Mouse (Mus musculus) kidney, embryonic 15.5 days (tissue): ENCODE results near the gene Serpina3a. TPM values are rescaled to one million over a fixed set of nuclear protein-coding genes. Genes with fewer than 3 reads are reported as not detected.

ENCODE experiments used
- ATAC-seq: fragments of 200-750 bp; cut with Nextera tagmentation; replicated peaks from 2 replicates; pipeline ENCODE4 v1.8.0; 2017; ENCODE audit warnings: moderate TSS enrichment; ENCODE audit not compliant: low FRiP score
- H3K27ac ChIP-seq: fragments of 300-500 bp; sonication (generic); 2 replicates; pipeline ENCODE4 v1.5.1; 2015; ENCODE audit warnings: mild to moderate bottlenecking, inconsistent platforms
- H3K27me3 ChIP-seq: fragments of 300-500 bp; sonication (generic); 2 replicates; pipeline ENCODE4 v1.6.1; 2015; ENCODE audit warnings: inconsistent platforms
- H3K36me3 ChIP-seq: fragments of 300-500 bp; sonication (generic); 2 replicates; pipeline ENCODE4 v1.6.1; 2015; ENCODE audit warnings: inconsistent platforms
- H3K4me1 ChIP-seq: fragments of 300-500 bp; sonication (generic); 2 replicates; pipeline ENCODE4 v1.6.1; 2015; ENCODE audit warnings: inconsistent platforms
- H3K4me2 ChIP-seq: fragments of 300-500 bp; sonication (generic); 2 replicates; pipeline ENCODE4 v1.6.1; 2015; ENCODE audit warnings: moderate library complexity, mild to moderate bottlenecking, inconsistent platforms
- H3K4me3 ChIP-seq: fragments of 300-500 bp; sonication (generic); replicated peaks from 2 replicates; pipeline ENCODE4 v1.5.1; 2015; ENCODE audit warnings: mild to moderate bottlenecking, inconsistent platforms
- H3K9ac ChIP-seq: fragments of 300-500 bp; sonication (generic); 2 replicates; pipeline ENCODE4 v1.6.1; 2015; ENCODE audit warnings: mild to moderate bottlenecking, inconsistent platforms
- H3K9me3 ChIP-seq: fragments of 300-500 bp; sonication (generic); replicated peaks from 2 replicates; pipeline ENCODE4 v1.6.1; 2016; ENCODE audit warnings: inconsistent platforms
- WGBS: fragments of 180-500 bp; shearing (Covaris S2); methylation state at CpG from one replicate; pipeline ENCODE4 v1.1.7; 2015; ENCODE audit warnings: mixed read lengths; 5-methylcytosine and 5-hydroxymethylcytosine counted together
- polyA plus RNA-seq: library from polyadenylated mRNA; unstranded; fragments of >200 nt; fragmentation: Nextera tagmentation; extraction: Ambion mirVana; gene quantifications from 2 replicates; pipeline ENCODE4 v1.2.1, GENCODE M21; 2015

Serpina3a gene
- polyA plus RNA-seq, 1 experiment from 2014 or later: not detected

DNA sequence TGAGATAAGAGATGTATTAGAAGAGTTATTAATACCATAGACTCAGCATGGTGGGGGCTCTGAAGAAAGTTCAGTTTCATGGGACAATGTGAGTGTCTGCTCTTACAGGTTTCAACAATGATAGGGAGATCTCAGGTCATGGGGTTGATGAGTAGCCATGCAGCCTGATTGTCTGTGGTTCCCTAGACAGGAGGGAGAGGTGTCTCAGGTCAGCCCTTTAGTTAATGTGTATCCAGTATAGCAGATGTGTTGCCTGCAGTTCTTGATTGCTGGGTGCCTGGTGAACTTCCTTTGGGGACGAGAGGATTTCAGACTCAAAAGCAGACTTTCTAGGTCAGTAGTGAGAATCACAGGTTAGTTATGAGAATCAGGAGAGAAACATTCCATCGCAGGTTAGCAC is 4.0 kb upstream of the Serpina3a start:
- no peaks in the 10 kb centered on the region for H3K9me3 ChIP-seq
- no peak overlapping the region for H3K4me3 ChIP-seq
- no peak overlapping the region for H3K27ac ChIP-seq
- no peak overlapping the region for H3K4me2 ChIP-seq
- ATAC-seq: no peak
- H3K36me3 ChIP-seq: no peaks in the 10 kb centered on the region
- H3K27me3 ChIP-seq: no peaks in the 10 kb centered on the region
- no peak overlapping the region for H3K9ac ChIP-seq
- 75% methylated on average over 2 of the region's 2 CpGs for WGBS
- H3K4me1 ChIP-seq: no peaks in the 10 kb centered on the region

- Histone ChIP-seq H3K4me2 (no peak overlapping the region), H3K27ac (no peak overlapping the region), H3K9ac (no peak overlapping the region), H3K4me1 (no peaks in the 10 kb centered on the region), H3K27me3 (no peaks in the 10 kb centered on the region), H3K9me3 (no peaks in the 10 kb centered on the region), H3K4me3 (no peak overlapping the region), H3K36me3 (no peaks in the 10 kb centered on the region)
- 46% methylated on average over 3 of the region's 3 CpGs for WGBS
- ATAC-seq: no peak
Observed at GRCm38 (mm10) chr12:104114921-104115579, 2.5 kb downstream of the Serpina3a start.

GRCm38 (mm10) chr12:104123097-104123496 is 10.6 kb downstream of the Serpina3a start:
- no peak for ATAC-seq
- WGBS: 88% methylated on average over 1 of the region's 1 CpGs
- Histone ChIP-seq H3K27ac (no peak overlapping the region), H3K4me3 (no peak overlapping the region), H3K4me1 (no peaks in the 10 kb centered on the region), H3K36me3 (no peaks in the 10 kb centered on the region), H3K4me2 (no peak overlapping the region), H3K9me3 (no peaks in the 10 kb centered on the region), H3K9ac (no peak overlapping the region), H3K27me3 (no peaks in the 10 kb centered on the region)

- no peaks in the 10 kb centered on the region for H3K27me3 ChIP-seq
- no peak overlapping the region for H3K27ac ChIP-seq
- H3K4me2 ChIP-seq: no peak overlapping the region
- no peak overlapping the region for H3K4me3 ChIP-seq
- no peaks in the 10 kb centered on the region for H3K36me3 ChIP-seq
- H3K4me1 ChIP-seq: no peaks in the 10 kb centered on the region
- H3K9me3 ChIP-seq: no peaks in the 10 kb centered on the region
- WGBS: 89% methylated on average over 2 of the region's 2 CpGs
- H3K9ac ChIP-seq: no peak overlapping the region
- ATAC-seq: no peak
Observed at GRCm38 (mm10) chr12:104123996-104124395, 11.5 kb downstream of the Serpina3a start.

DNA sequence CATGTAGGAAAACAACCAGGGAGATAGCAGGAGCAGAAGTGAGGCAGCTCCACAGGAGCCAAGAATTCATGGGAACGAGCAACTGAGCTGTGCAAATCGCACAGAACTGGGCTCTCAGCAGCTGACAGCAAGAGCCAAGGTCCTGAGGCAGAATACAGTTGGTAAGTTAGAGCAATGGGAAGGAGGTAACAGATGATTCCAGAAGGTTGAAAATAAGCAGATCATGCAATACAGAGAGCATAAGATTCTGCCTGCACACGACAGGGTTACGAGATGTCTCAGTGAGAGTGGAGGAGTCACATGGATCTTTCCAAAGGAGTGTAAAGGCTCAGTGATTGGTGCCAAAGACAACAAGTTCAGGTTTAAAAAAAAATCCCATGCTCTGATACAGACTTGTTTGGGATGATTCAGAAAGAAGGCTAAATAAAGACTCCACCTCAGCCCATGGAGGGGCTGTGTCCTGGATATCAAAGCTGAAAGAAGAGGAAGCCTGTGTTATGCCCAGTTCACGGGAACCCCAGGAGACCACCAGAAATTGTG is 12.6 kb downstream of the Serpina3a start:
- ATAC-seq: no peak
- H3K27ac ChIP-seq: no peak overlapping the region
- H3K4me2 ChIP-seq: no peak overlapping the region
- H3K36me3 ChIP-seq: no peaks in the 10 kb centered on the region
- 57% methylated on average over 5 of the region's 5 CpGs for WGBS
- H3K9me3 ChIP-seq: no peaks in the 10 kb centered on the region
- no peaks in the 10 kb centered on the region for H3K4me1 ChIP-seq
- H3K4me3 ChIP-seq: no peak overlapping the region
- H3K27me3 ChIP-seq: no peaks in the 10 kb centered on the region
- H3K9ac ChIP-seq: no peak overlapping the region

DNA sequence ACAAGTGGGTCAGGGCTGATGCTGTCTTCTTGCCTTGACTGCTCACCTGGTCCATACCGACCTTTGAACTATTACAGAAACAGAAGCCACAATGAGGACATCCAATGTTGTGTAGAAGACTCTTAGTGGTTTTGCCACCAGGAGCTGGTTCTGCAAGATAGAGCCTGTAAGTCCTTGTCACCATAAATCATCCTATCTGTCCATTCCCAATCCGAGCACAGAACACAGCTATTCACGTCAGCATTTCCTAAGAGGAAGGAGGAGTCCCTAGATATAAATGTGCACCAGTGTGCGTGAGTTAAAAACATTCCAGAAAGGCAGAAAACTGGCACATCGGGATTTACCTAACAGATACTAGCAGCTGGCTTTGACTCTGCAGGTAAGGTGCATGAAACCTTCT is 15.2 kb downstream of the Serpina3a start, which contains the start of gene Serpina3b:
Gene Serpina3b, plus strand, starts transcription at position 301 of the 400 bp plus-strand sequence.
- H3K4me2 ChIP-seq: no peak within 1 kb of the TSS
- 70% methylated on average over 5 of the region's 5 CpGs for WGBS
- H3K9ac ChIP-seq: no peak within 1 kb of the TSS
- no peak for ATAC-seq
- no peak within 1 kb of the TSS for H3K4me3 ChIP-seq
- no peaks in the 10 kb centered on the region for H3K4me1 ChIP-seq
- no peaks in the 10 kb centered on the region for H3K9me3 ChIP-seq
- no peak within 1 kb of the TSS for H3K27ac ChIP-seq
- H3K36me3 ChIP-seq: no peaks in the 10 kb centered on the region
- no peaks in the 10 kb centered on the region for H3K27me3 ChIP-seq

DNA sequence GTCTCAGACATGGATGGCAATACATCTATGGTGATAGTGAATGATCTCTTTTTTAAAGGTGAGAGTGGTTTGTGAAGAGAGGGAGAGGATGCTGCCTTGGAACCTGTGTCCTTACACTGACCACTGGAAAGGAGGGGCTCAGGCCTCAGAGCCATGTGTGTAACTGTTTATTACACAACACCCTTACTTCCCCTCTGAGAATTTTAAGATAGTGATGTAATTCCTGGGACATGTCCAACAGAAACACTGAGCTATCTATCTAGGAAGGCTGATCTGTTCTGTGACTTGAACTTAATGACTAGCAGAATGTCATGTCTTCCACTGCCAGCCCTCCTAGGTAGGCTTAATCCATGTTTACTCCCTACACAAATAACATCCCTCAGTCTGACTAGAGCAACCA is 18.5 kb downstream of the Serpina3a start:
- ATAC-seq: no peak
- no peak overlapping the region for H3K4me3 ChIP-seq

DNA sequence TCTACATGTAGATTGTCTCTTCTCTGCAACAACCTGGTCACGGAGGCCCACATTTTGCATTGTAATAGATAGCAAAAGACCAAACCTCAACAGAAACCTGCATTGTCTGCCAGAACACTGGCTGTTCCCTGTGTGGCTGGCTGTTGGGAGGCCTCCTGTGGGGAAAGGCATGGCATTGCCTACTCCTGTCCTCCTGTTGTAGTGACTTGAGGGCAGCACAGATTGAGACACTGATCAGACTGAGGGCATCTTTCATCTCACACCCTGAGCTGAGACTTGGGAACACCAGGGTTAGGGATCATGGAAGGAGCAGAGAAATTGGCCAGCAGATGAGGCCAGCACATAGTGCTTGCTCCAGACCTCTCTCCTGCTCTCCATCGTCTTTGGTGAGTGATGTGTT is 25.7 kb downstream of the Serpina3a start:
- no peak for ATAC-seq
- Histone ChIP-seq H3K36me3 (no peaks in the 10 kb centered on the region), H3K27me3 (no peaks in the 10 kb centered on the region), H3K4me2 (no peak overlapping the region), H3K4me1 (no peaks in the 10 kb centered on the region), H3K9ac (no peak overlapping the region), H3K4me3 (no peak overlapping the region), H3K9me3 (no peaks in the 10 kb centered on the region), H3K27ac (no peak overlapping the region)
- WGBS: 78% methylated on average over 2 of the region's 2 CpGs

More for the DNA sequence above, 18.5 kb downstream of the Serpina3a start:
- Histone ChIP-seq H3K27ac (no peak overlapping the region), H3K9ac (no peak overlapping the region), H3K27me3 (no peaks in the 10 kb centered on the region), H3K4me2 (no peak overlapping the region), H3K36me3 (no peaks in the 10 kb centered on the region), H3K4me1 (no peaks in the 10 kb centered on the region), H3K9me3 (no peaks in the 10 kb centered on the region)

DNA sequence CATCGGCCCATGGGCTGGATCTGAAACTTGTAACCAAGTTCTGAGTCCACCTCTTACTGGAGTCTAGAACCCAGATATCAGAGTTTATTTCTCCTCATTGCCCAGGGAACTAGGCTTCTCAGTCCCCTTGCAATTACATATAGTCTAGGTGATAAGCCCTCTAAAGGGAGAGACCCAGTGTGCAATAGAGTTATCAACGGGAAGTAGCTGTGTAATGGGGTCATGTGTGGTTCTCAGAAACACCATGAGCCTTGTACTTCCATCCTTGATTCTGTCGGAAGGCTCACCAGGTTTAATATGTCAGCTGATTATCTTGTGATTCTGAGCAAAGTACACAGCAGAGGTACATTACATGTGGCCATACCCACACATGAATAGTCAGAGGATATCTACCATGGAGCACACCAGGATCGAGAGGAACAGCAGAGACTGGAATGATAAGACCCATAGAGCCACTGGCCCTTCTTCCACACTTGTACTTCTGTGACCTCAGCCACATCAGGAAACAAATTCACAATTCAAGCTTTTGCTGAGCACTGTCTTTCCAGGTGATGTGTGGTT is 28.1 kb downstream of the Serpina3a start:
- H3K4me2 ChIP-seq: no peak overlapping the region
- no peaks in the 10 kb centered on the region for H3K4me1 ChIP-seq
- no peaks in the 10 kb centered on the region for H3K9me3 ChIP-seq
- H3K9ac ChIP-seq: no peak overlapping the region
- WGBS: 89% methylated on average over 4 of the region's 4 CpGs
- H3K27me3 ChIP-seq: no peaks in the 10 kb centered on the region
- no peak for ATAC-seq
- H3K27ac ChIP-seq: no peak overlapping the region
- H3K36me3 ChIP-seq: no peaks in the 10 kb centered on the region
- H3K4me3 ChIP-seq: no peak overlapping the region

GRCm38 (mm10) chr12:104141506-104141905 is 29.0 kb downstream of the Serpina3a start:
- H3K27ac ChIP-seq: no peak overlapping the region
- no peak for ATAC-seq
- no peak overlapping the region for H3K9ac ChIP-seq
- H3K4me2 ChIP-seq: no peak overlapping the region
- H3K4me1 ChIP-seq: no peaks in the 10 kb centered on the region
- H3K36me3 ChIP-seq: no peaks in the 10 kb centered on the region
- H3K4me3 ChIP-seq: no peak overlapping the region
- H3K9me3 ChIP-seq: no peaks in the 10 kb centered on the region
- no peaks in the 10 kb centered on the region for H3K27me3 ChIP-seq
- 79% methylated on average over 1 of the region's 1 CpGs for WGBS

- Histone ChIP-seq H3K27me3 (no peaks in the 10 kb centered on the region), H3K27ac (no peak overlapping the region), H3K4me3 (no peak overlapping the region), H3K36me3 (no peaks in the 10 kb centered on the region), H3K9me3 (no peaks in the 10 kb centered on the region), H3K4me1 (no peaks in the 10 kb centered on the region), H3K4me2 (no peak overlapping the region), H3K9ac (no peak overlapping the region)
- 42% methylated on average over 1 of the region's 1 CpGs for WGBS
- no peak for ATAC-seq
Observed at GRCm38 (mm10) chr12:104142427-104142826, 29.9 kb downstream of the Serpina3a start.

DNA sequence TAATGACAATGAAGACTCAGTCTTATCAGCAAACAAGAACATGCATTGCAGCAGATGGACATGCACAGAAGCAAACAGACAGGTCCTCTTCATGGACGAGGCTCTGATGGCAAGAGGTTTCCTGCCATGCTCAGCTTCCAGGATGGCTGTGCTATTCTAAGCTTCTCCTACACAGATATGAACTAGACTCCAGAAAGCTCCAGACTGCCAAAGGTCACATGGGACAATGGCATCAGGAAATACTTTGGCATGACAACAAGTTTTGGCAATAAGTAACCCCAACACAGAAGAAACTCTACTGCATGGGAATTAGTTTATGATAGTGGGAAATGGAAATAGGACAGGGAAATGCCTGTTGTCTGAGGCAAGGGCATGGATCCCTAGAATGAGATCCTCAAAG is 30.8 kb downstream of the Serpina3a start:
- Histone ChIP-seq H3K4me1 (no peaks in the 10 kb centered on the region), H3K4me2 (no peak overlapping the region), H3K27ac (no peak overlapping the region), H3K36me3 (no peaks in the 10 kb centered on the region), H3K9me3 (no peaks in the 10 kb centered on the region), H3K9ac (no peak overlapping the region), H3K4me3 (no peak overlapping the region), H3K27me3 (no peaks in the 10 kb centered on the region)
- no peak for ATAC-seq
- WGBS: 58% methylated on average over 1 of the region's 1 CpGs

- H3K36me3 ChIP-seq: no peaks in the 10 kb centered on the region
- no peak overlapping the region for H3K27ac ChIP-seq
- no peak overlapping the region for H3K4me2 ChIP-seq
- no peaks in the 10 kb centered on the region for H3K27me3 ChIP-seq
- H3K9me3 ChIP-seq: no peaks in the 10 kb centered on the region
- H3K4me1 ChIP-seq: no peaks in the 10 kb centered on the region
- no peak overlapping the region for H3K4me3 ChIP-seq
- ATAC-seq: no peak
- no peak overlapping the region for H3K9ac ChIP-seq
- WGBS: 78% methylated on average over 2 of the region's 2 CpGs
Observed at GRCm38 (mm10) chr12:104145571-104145970, 33.0 kb downstream of the Serpina3a start.
